Mouse (Mus musculus) C2C12 (cell line): ENCODE results near the gene Dctn3. TPM values are rescaled to one million over a fixed set of nuclear protein-coding genes. Genes with fewer than 3 reads are reported as not detected.
"Not testable (repeated sequence)": the region's sequence is repeated elsewhere in the genome, so short reads cannot be mapped to it uniquely, and the experiment has no call there.

Experiments used
- H3K27me3 ChIP-seq: one replicate; pipeline ENCODE4 v1.6.1; 2011; ENCODE audit not compliant: control insufficient read depth, insufficient read depth, insufficient read length
- H3K36me3 ChIP-seq: one replicate; pipeline ENCODE4 v1.6.1; 2011; ENCODE audit not compliant: control insufficient read depth, insufficient read depth
- H3K4me3 ChIP-seq: one replicate; pipeline ENCODE4 v1.5.1; 2011; ENCODE audit warnings: mild to moderate bottlenecking, control low read depth; ENCODE audit not compliant: poor library complexity, insufficient read depth, severe bottlenecking
- H3K79me2 ChIP-seq: one replicate; pipeline ENCODE4 v1.6.1; 2011; ENCODE audit not compliant: control insufficient read depth, insufficient read depth
- H3K79me3 ChIP-seq: one replicate; pipeline ENCODE4 v1.6.1; 2011; ENCODE audit warnings: low read depth, control low read depth
- H3ac ChIP-seq: one replicate; pipeline ENCODE3; 2011; ENCODE audit warnings: low read depth; ENCODE audit not compliant: control insufficient read depth, insufficient read length
- CEBPB ChIP-seq: IDR thresholded peaks from one replicate; pipeline ENCODE4 v1.6.1; 2011; ENCODE audit warnings: low read depth, mild to moderate bottlenecking, control low read depth, moderate library complexity
- CTCF ChIP-seq: IDR thresholded peaks from one replicate; pipeline ENCODE4 v1.5.1; 2011; ENCODE audit not compliant: control insufficient read depth, insufficient read depth, insufficient read length
- FOSL1 ChIP-seq: IDR thresholded peaks from one replicate; pipeline ENCODE4 v1.8.0; 2011; ENCODE audit warnings: mild to moderate bottlenecking, low read length; ENCODE audit not compliant: poor library complexity, insufficient read depth, severe bottlenecking
- MAX ChIP-seq: IDR thresholded peaks from one replicate; pipeline ENCODE4 v1.6.1; 2011; ENCODE audit warnings: mild to moderate bottlenecking, control low read depth
- MYOD1 ChIP-seq: IDR thresholded peaks from one replicate; pipeline ENCODE4 v1.6.1; 2011; ENCODE audit warnings: low read depth; ENCODE audit not compliant: control insufficient read depth, insufficient read length
- MYOG ChIP-seq: IDR thresholded peaks from one replicate; pipeline ENCODE4 v1.6.1; 2011; ENCODE audit not compliant: control insufficient read depth, insufficient read length; ENCODE audit errors: extremely low read depth
- USF1 ChIP-seq: IDR thresholded peaks from one replicate; pipeline ENCODE4 v1.6.1; 2011; ENCODE audit warnings: low read depth, mild to moderate bottlenecking, control low read depth, moderate library complexity
- polyA plus RNA-seq: library from polyadenylated mRNA; unstranded; fragments of >200 nt; fragmentation: generic; extraction: Trizol; gene quantifications from one replicate; pipeline ENCODE4 v1.2.1, GENCODE M21; 2012; ENCODE audit warnings: missing spikeins

Gene Dctn3
- polyA plus RNA-seq, 1 experiment, result 106 TPM

GRCm38 (mm10) chr4:41707011-41707535 is 15.9 kb downstream of the Dctn3 start:
- no peak overlapping the region for H3K4me3 ChIP-seq
- peaks cover 3% of the 10 kb centered on the region for H3K79me2 ChIP-seq
- H3K27me3 ChIP-seq, result peaks cover 14% of the 10 kb centered on the region
- no peak for TF ChIP-seq MAX
- TF ChIP-seq FOSL1, result no peak
- no peak for TF ChIP-seq CEBPB
- no peak for TF ChIP-seq MYOG
- peak; percentile 64 for TF ChIP-seq CTCF
- TF ChIP-seq USF1, result no peak
- TF ChIP-seq MYOD1, result peak; percentile 75
- H3K79me3 ChIP-seq, result peaks cover 3% of the 10 kb centered on the region
- no peak overlapping the region for H3ac ChIP-seq
- no peaks in the 10 kb centered on the region for H3K36me3 ChIP-seq

GRCm38 (mm10) chr4:41705922-41706754 is 16.8 kb downstream of the Dctn3 start:
- Histone ChIP-seq H3K27me3 (peaks cover 14% of the 10 kb centered on the region), H3K4me3 (no peak overlapping the region), H3K79me3 (no peaks in the 10 kb centered on the region), H3ac (no peak overlapping the region), H3K36me3 (no peaks in the 10 kb centered on the region), H3K79me2 (no peaks in the 10 kb centered on the region)
- TF ChIP-seq MYOD1, result no peak
- TF ChIP-seq MAX, result no peak
- TF ChIP-seq FOSL1, result no peak
- no peak for TF ChIP-seq USF1
- no peak for TF ChIP-seq CTCF
- no peak for TF ChIP-seq CEBPB
- no peak for TF ChIP-seq MYOG

- no peak overlapping the region for H3ac ChIP-seq
These were observed 18.3 kb downstream of the Dctn3 start for GRCm38 (mm10) chr4:41704651-41705050.

GRCm38 (mm10) chr4:41702226-41702625 is 20.7 kb downstream of the Dctn3 start:
- not testable (repeated sequence) for H3K79me3 ChIP-seq, H3ac ChIP-seq, H3K79me2 ChIP-seq, H3K4me3 ChIP-seq, H3K36me3 ChIP-seq
- H3K27me3 ChIP-seq, result peaks cover 14% of the 10 kb centered on the region

More at GRCm38 (mm10) chr4:41704651-41705050, 18.3 kb downstream of the Dctn3 start:
- Histone ChIP-seq H3K79me2 (no peaks in the 10 kb centered on the region), H3K27me3 (peaks cover 14% of the 10 kb centered on the region), H3K4me3 (no peak overlapping the region), H3K36me3 (no peaks in the 10 kb centered on the region), H3K79me3 (no peaks in the 10 kb centered on the region)
- TF ChIP-seq USF1, result no peak
- no peak for TF ChIP-seq CEBPB
- no peak for TF ChIP-seq MYOD1
- no peak for TF ChIP-seq CTCF
- TF ChIP-seq MAX, result no peak
- no peak for TF ChIP-seq FOSL1
- TF ChIP-seq MYOG, result no peak

- not testable (repeated sequence) for H3K79me3 ChIP-seq, H3ac ChIP-seq, H3K36me3 ChIP-seq, H3K4me3 ChIP-seq, H3K79me2 ChIP-seq
- H3K27me3 ChIP-seq, result peaks cover 18% of the 10 kb centered on the region
These were observed 22.7 kb downstream of the Dctn3 start for GRCm38 (mm10) chr4:41700224-41700623.

GRCm38 (mm10) chr4:41699783-41700182 is 23.2 kb downstream of the Dctn3 start, which contains the start of gene Il11ra1:
Il11ra1 (plus strand) TSS chr4:41699989.
- not testable (repeated sequence) for H3K36me3 ChIP-seq, H3K79me3 ChIP-seq, H3K4me3 ChIP-seq, H3ac ChIP-seq, H3K79me2 ChIP-seq
- peaks cover 17% of the 10 kb centered on the region for H3K27me3 ChIP-seq

- not testable (repeated sequence) for H3K36me3 ChIP-seq, H3K79me2 ChIP-seq, H3K79me3 ChIP-seq, H3K4me3 ChIP-seq, H3K27me3 ChIP-seq, H3ac ChIP-seq
These were observed 24.5 kb downstream of the Dctn3 start for GRCm38 (mm10) chr4:41698421-41699016.
